Mouse (Mus musculus) ES-E14 (cell line): ENCODE results near the gene Ulbp1. TPM values are rescaled to one million over a fixed set of nuclear protein-coding genes. Genes with fewer than 3 reads are reported as not detected.
A peak's percentile ranks its signal among the peaks of the same experiment; 100 is the strongest.

Source experiments
- DNase-seq: peaks from one replicate; pipeline ENCODE4 v3.0.0-alpha.2; 2013; ENCODE audit warnings: low read depth, low spot score
- H3K27ac ChIP-seq: 2 replicates; pipeline ENCODE4 v1.5.1; 2012; ENCODE audit warnings: low read depth, mild to moderate bottlenecking, low read length, moderate library complexity, mixed read lengths; ENCODE audit not compliant: poor library complexity, insufficient read depth, severe bottlenecking
- H3K36me3 ChIP-seq: 2 replicates; pipeline ENCODE4 v1.6.1; 2012; ENCODE audit warnings: mild to moderate bottlenecking, low read length, moderate library complexity, mixed read lengths; ENCODE audit not compliant: control insufficient read depth, poor library complexity, insufficient read depth, severe bottlenecking
- H3K4me1 ChIP-seq, 2 experiments: fragments of 150-350 bp in 1 of 2; sonication (generic) in 1 of 2; 2 replicates each; pipeline ENCODE4 v1.6.1; 2012; ENCODE audit warnings: low read length in 2 of 2, mild to moderate bottlenecking in 1 of 2, mixed read lengths in 1 of 2; ENCODE audit not compliant: control insufficient read depth in 2 of 2, insufficient read depth in 2 of 2, poor library complexity in 1 of 2
- H3K4me3 ChIP-seq, 2 experiments: fragments of 150-350 bp in 1 of 2; sonication (generic) in 1 of 2; 2 replicates each; pipeline ENCODE4 v1.5.1; 2012; ENCODE audit warnings: low read length in 2 of 2, low read depth in 1 of 2, mild to moderate bottlenecking in 1 of 2, mixed read lengths in 1 of 2; ENCODE audit not compliant: insufficient read depth in 1 of 2, poor library complexity in 1 of 2, severe bottlenecking in 1 of 2
- H3K9ac ChIP-seq: 2 replicates; pipeline ENCODE4 v1.6.1; 2012; ENCODE audit warnings: low read depth, mild to moderate bottlenecking, low read length, mixed read lengths; ENCODE audit not compliant: poor library complexity, insufficient read depth, severe bottlenecking
- H3K9me3 ChIP-seq: fragments of 150-350 bp; sonication (generic); 2 replicates; pipeline ENCODE4 v1.6.1; 2012; ENCODE audit warnings: low read depth, mild to moderate bottlenecking, low read length; ENCODE audit not compliant: control insufficient read depth, insufficient read depth
- CHD2 ChIP-seq: IDR thresholded peaks from 2 replicates; pipeline ENCODE4 v1.6.1; 2014; ENCODE audit warnings: mild to moderate bottlenecking, low read depth, low read length, inconsistent platforms
- HCFC1 ChIP-seq: IDR thresholded peaks from 2 replicates; pipeline ENCODE4 v1.6.1; 2012; ENCODE audit warnings: low read length, inconsistent platforms, borderline replicate concordance; ENCODE audit not compliant: insufficient read depth
- MAFK ChIP-seq: IDR thresholded peaks from 2 replicates; pipeline ENCODE4 v1.6.1; 2014; ENCODE audit warnings: mild to moderate bottlenecking, low read depth, low read length, inconsistent platforms; ENCODE audit not compliant: insufficient read depth
- ZC3H11A ChIP-seq: IDR thresholded peaks from 2 replicates; pipeline ENCODE4 v1.6.1; 2012; ENCODE audit warnings: low read depth, mild to moderate bottlenecking, inconsistent platforms, low read length, borderline replicate concordance
- ZNF384 ChIP-seq: IDR thresholded peaks from 2 replicates; pipeline ENCODE4 v1.6.1; 2012; ENCODE audit warnings: low read depth, low read length, inconsistent platforms
- in situ Hi-C, 2 experiments: fragments of 600-800 bp; cut with MboI; formaldehyde crosslinking; loops; one replicate each; pipeline ENCODE4 v1.15.1; 2025; ENCODE audit warnings: low sequenced_read_pairs in 2 of 2, inconsistent platforms in 1 of 2; ENCODE audit not compliant: unreplicated experiment in 2 of 2
- total RNA-seq: library from RNA; depleted of rRNA; stranded (reverse); fragments of 300-350 nt; gene quantifications from 2 replicates; pipeline ENCODE4 v1.2.3, GENCODE M21; 2012; rRNA removed

Gene Ulbp1
- total RNA-seq, 1 experiment, result 11.2 TPM

- Histone ChIP-seq H3K36me3 (no peaks in the 10 kb centered on the region), H3K9me3 (no peaks in the 10 kb centered on the region), H3K9ac (no peak overlapping the region; the same call in 1 of the 2 replicates), H3K4me3 (peak overlapping the region; percentile 42 to 66), H3K27ac (no peak overlapping the region), H3K4me1 (peaks cover 0 to 2% of the 10 kb centered on the region in 2 experiments; a peak in 1 of 4 replicates)
- DNase-seq, result no peak
- in situ Hi-C loops, result no loop called here
- TF ChIP-seq HCFC1 (no peak), MAFK (no peak), ZNF384 (no peak), ZC3H11A (no peak), CHD2 (no peak)
These were observed 80.0 kb downstream of the Ulbp1 start for GRCm38 (mm10) chr10:7393143-7394035.

- Histone ChIP-seq H3K4me1 (peaks cover 0 to 2% of the 10 kb centered on the region in 2 experiments; a peak in 1 of 4 replicates), H3K9ac (0 out of 2 replicates have a peak overlapping the region, but pooled peaks have one; percentile 36), H3K36me3 (no peaks in the 10 kb centered on the region), H3K4me3 (peak overlapping the region; percentile 42 to 76), H3K27ac (no peak overlapping the region), H3K9me3 (no peaks in the 10 kb centered on the region)
- in situ Hi-C loops, result no loop called here
- no peak for DNase-seq
- TF ChIP-seq ZNF384, result no peak
- TF ChIP-seq ZC3H11A, result no peak
- TF ChIP-seq MAFK, result no peak
- no peak for TF ChIP-seq CHD2
- no peak for TF ChIP-seq HCFC1
These were observed 81.2 kb downstream of the Ulbp1 start for GRCm38 (mm10) chr10:7391935-7392930.

DNA sequence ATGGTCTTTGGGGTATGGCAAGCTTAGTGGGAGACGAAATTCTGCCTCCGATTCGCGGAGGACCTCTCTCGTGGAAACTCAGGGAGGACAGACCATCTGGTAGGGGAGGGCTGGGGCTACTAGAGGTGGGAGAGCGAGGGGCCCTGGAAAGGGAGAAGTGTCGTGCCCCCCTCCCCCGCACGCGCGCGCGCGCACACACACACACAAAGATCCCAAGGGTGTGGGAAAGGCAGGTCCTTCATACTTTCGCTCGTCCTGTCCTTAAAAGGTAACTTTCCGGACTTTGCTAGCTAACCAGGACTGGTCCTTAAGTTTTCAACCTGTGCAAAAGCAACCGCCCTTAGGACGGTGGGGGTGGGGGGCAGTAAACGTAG lies 81.9 kb downstream of the Ulbp1 start:
- no peak for DNase-seq
- no peak overlapping the region for H3K27ac ChIP-seq
- 0 out of 2 replicates have a peak overlapping the region, but pooled peaks have one; percentile 12 for H3K9ac ChIP-seq
- H3K4me1 ChIP-seq, result peaks cover 0 to 2% of the 10 kb centered on the region in 2 experiments; a peak in 1 of 4 replicates
- no peaks in the 10 kb centered on the region for H3K36me3 ChIP-seq
- in situ Hi-C loops, result no loop called here
- peak overlapping the region; percentile 42 to 76 for H3K4me3 ChIP-seq
- no peak for TF ChIP-seq ZC3H11A
- no peak for TF ChIP-seq ZNF384
- TF ChIP-seq CHD2, result no peak
- TF ChIP-seq HCFC1, result no peak
- H3K9me3 ChIP-seq, result no peaks in the 10 kb centered on the region

DNA sequence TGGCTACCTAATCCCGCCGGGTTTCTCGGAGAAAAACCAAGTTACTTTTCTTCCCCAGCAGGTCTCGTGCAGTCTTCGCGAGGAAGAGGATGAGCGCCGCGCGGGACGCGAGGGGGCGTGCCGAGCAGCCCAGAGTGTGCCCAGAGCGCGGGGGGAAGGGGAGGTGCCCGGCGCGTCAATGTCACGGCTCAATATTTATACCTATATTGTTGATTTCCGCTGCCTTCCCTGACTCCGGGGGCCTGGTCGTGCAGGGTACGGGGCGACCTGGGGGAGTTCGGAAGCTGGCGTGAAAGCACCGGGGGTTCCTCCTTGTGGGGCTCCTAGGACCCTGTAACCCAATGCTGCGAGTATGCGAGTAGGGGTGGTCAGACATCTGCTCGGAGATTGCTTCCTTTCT lies 82.3 kb downstream of the Ulbp1 start:
- in situ Hi-C loops, result no loop called here

More for the DNA sequence above, 82.3 kb downstream of the Ulbp1 start:
- Histone ChIP-seq H3K9me3 (no peaks in the 10 kb centered on the region), H3K4me3 (peak overlapping the region; percentile 42 to 76), H3K4me1 (peaks cover 0 to 2% of the 10 kb centered on the region in 2 experiments; a peak in 1 of 4 replicates), H3K36me3 (no peaks in the 10 kb centered on the region), H3K27ac (no peak overlapping the region), H3K9ac (no peak overlapping the region)
- DNase-seq, result no peak
- no peak for TF ChIP-seq CHD2
- no peak for TF ChIP-seq HCFC1
- no peak for TF ChIP-seq MAFK
- TF ChIP-seq ZC3H11A, result no peak
- TF ChIP-seq ZNF384, result no peak

Other genes starting within 250 kb of the Ulbp1 start
- gene Lrp11, start 116.2 kb upstream of the Ulbp1 start, total RNA-seq, result 25.6 and 44.0 TPM in 2 replicates
- gene Nup43, start 193.9 kb upstream of the Ulbp1 start, total RNA-seq, result 58.6 and 81.1 TPM in 2 replicates
- gene Pcmt1, start 207.5 kb upstream of the Ulbp1 start, total RNA-seq, result 112 and 118 TPM in 2 replicates
- 6.0 and 6.3 TPM in 2 replicates for gene Lats1, start 207.6 kb upstream of the Ulbp1 start, total RNA-seq